Mouse (Mus musculus) limb, embryonic 14.5 days (tissue): ENCODE results near the gene Tspan18. TPM values are rescaled to one million over a fixed set of nuclear protein-coding genes. Genes with fewer than 3 reads are reported as not detected.

Source experiments
- ATAC-seq: fragments of 200-750 bp; cut with Nextera tagmentation; 2 replicates; pipeline ENCODE4 v1.8.0; 2017; ENCODE audit warnings: low read depth, moderate number of reproducible peaks, moderate TSS enrichment; ENCODE audit not compliant: low FRiP score
- DNase-seq: peaks from one replicate; pipeline ENCODE4 v3.0.0-alpha.2; 2015; ENCODE audit warnings: low spot score
- H3K27ac ChIP-seq: fragments of 300-500 bp; sonication (generic); replicated peaks from 2 replicates; pipeline ENCODE4 v1.5.1; 2014; ENCODE audit warnings: low read depth, mild to moderate bottlenecking, low read length, moderate library complexity, mixed read lengths
- H3K27me3 ChIP-seq: fragments of 300-500 bp; sonication (generic); 2 replicates; pipeline ENCODE4 v1.6.1; 2014; ENCODE audit warnings: low read length, mixed read lengths; ENCODE audit not compliant: control insufficient read depth, insufficient read depth
- H3K36me3 ChIP-seq: fragments of 300-500 bp; sonication (generic); 2 replicates; pipeline ENCODE4 v1.6.1; 2014; ENCODE audit warnings: mild to moderate bottlenecking, low read length, moderate library complexity, mixed read lengths; ENCODE audit not compliant: control insufficient read depth, insufficient read depth
- H3K4me1 ChIP-seq: fragments of 300-500 bp; sonication (generic); 2 replicates; pipeline ENCODE4 v1.6.1; 2014; ENCODE audit warnings: antibody characterized with exemption, low read length, mixed read lengths; ENCODE audit not compliant: control insufficient read depth, insufficient read depth
- H3K4me2 ChIP-seq: fragments of 300-500 bp; sonication (generic); replicated peaks from 2 replicates; pipeline ENCODE4 v1.6.1; 2014; ENCODE audit warnings: low read depth, mild to moderate bottlenecking, low read length, moderate library complexity; ENCODE audit not compliant: severe bottlenecking
- H3K4me3 ChIP-seq: fragments of 300-500 bp; sonication (generic); replicated peaks from 2 replicates; pipeline ENCODE4 v1.5.1; 2014; ENCODE audit warnings: low read length
- H3K9ac ChIP-seq: fragments of 300-500 bp; sonication (generic); 2 replicates; pipeline ENCODE4 v1.6.1; 2014; ENCODE audit warnings: mild to moderate bottlenecking, low read depth, low read length, moderate library complexity; ENCODE audit not compliant: severe bottlenecking
- H3K9me3 ChIP-seq: fragments of 300-500 bp; sonication (generic); 2 replicates; pipeline ENCODE4 v1.6.1; 2016; ENCODE audit warnings: low read length; ENCODE audit not compliant: control insufficient read depth
- POLR2A ChIP-seq: fragments of 200-500 bp; IDR thresholded peaks from 2 replicates; pipeline ENCODE4 v1.8.0; 2012; ENCODE audit warnings: inconsistent platforms, mild to moderate bottlenecking, moderate library complexity, borderline replicate concordance; ENCODE audit not compliant: insufficient read depth, insufficient read length; ENCODE audit errors: extremely low read depth
- WGBS: fragments of 180-500 bp; shearing (Covaris S2); extraction: QIAGEN DNeasy Blood & Tissue Kit; methylation state at CpG from one replicate; pipeline ENCODE4 v1.1.7; 2014; 5-methylcytosine and 5-hydroxymethylcytosine counted together
- polyA plus RNA-seq, 2 experiments: library from polyadenylated mRNA; depleted of rRNA in 1 of 2; stranded (reverse) in 1 of 2; unstranded in 1 of 2; fragments of >200 nt; fragmentation: Nextera tagmentation in 1 of 2; extraction: Ambion mirVana in 1 of 2; gene quantifications; 2 replicates each; pipeline versions ENCODE4 v1.2.1 to v1.2.3; 2012 to 2014

Gene Tspan18
- polyA plus RNA-seq, 2 experiments: 24.5 to 34.5 TPM

DNA sequence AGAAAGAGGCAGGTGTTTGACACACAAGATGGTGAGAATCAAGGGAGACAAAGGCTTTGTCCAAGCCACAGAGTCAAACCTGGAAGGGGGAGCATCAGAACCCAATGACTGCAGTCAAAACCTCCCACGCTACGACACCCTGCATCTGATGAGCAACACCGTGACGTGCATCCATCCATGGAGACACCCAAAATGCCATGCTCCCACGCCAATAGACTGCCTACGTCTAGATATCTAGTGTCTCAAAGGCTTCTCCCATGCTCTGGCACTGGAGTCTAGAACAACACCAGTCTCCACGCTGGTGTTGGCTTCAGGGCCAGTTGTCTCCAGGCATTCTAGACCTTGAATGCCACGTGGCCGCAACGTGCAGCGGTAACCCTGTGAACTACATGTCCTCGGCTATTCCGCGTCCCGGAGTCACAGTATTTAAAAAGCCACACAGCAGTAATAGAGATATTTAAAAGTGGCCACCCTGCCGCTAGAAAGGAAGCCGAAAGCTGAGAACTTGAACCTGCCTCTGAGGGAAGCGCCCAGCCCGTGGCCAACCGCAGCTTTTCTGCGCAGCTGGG lies 15.4 kb downstream of the Tspan18 start:
- 48% methylated on average over 21 of the region's 21 CpGs for WGBS
- Histone ChIP-seq H3K4me1 (peaks cover 40% of the 10 kb centered on the region), H3K9ac (no peak overlapping the region), H3K4me2 (no peak overlapping the region; the same call in 1 of the 2 replicates), H3K27me3 (no peaks in the 10 kb centered on the region), H3K4me3 (no peak overlapping the region), H3K36me3 (no peaks in the 10 kb centered on the region; the same call in 1 of the 2 replicates), H3K27ac (no peak overlapping the region), H3K9me3 (peaks cover 4% of the 10 kb centered on the region; the same call in 1 of the 2 replicates)
- no peak for DNase-seq
- no peak for TF ChIP-seq POLR2A
- ATAC-seq: no peak; the same call in 1 of the 2 replicates

DNA sequence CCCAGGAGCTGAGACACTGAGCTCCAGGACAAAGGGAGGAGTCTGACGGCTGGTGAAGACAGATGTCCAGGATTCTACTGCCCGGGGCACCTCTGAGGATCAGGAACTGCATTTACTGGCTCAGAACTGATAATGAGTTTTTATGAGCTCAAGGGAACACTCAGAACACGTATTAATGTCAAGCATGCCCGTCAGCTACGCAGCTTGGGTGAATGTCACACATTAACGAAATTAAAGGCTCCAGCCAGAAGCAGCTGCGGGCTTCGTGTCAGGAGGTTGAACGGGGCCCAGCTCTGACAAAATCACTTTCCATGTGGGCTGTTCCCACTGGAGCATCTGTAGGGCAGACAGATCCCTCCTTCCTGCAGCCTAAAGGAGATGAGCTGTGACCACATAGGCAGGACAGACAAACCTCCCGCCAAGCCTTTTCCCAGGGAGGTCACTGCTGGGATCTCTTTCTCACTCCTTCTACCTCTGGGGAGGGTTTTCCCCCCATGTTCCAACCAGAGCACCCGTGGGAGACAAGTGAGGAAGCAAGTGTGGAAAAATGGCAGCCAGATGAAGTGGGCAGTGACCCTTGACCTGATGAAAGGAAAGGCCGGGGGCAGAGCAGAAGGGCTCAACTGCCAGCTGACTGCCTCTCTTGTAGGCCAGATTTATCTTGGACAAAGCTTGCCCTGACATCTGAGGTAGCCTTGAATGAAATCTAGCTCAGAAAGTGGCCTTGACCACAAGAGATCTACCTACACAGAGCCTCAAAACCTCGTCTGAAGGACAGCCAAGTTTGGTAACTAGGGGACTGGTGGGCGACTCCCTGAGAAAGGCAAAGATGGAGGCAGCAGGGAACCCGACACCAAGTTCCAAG lies 20.3 kb downstream of the Tspan18 start:
- H3K4me1 ChIP-seq: peaks cover 15% of the 10 kb centered on the region
- DNase-seq: no peak
- no peak overlapping the region for H3K4me2 ChIP-seq
- no peaks in the 10 kb centered on the region for H3K27me3 ChIP-seq
- H3K9ac ChIP-seq: no peak overlapping the region
- 0 out of 2 replicates have a peak, but pooled peaks have one; percentile 26 for ATAC-seq
- TF ChIP-seq POLR2A: no peak
- no peak overlapping the region for H3K4me3 ChIP-seq
- H3K27ac ChIP-seq: no peak overlapping the region
- 25% methylated on average over 15 of the region's 15 CpGs for WGBS
- H3K9me3 ChIP-seq: no peaks in the 10 kb centered on the region
- 0 out of 2 replicates have a peak, but pooled peaks cover 2% of the 10 kb centered on the region for H3K36me3 ChIP-seq

DNA sequence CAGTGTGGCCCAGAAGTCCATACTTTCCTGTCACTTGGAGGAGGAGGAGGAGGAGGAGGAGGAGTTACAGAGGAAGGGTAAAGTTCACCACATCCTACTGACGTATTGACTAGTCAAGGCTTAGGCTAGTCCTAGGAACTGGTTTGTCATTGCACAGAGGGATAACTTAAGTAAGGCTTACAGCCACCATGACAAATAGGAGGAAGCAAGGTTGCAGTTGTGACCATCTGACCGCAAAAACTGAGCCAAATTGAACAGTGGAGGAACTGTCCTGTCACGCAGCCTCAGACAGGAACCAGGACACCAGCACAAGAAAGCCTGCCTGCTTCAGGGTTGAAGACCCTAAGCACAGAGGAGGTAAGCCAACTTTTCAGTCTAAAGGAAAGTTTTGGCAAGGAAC lies 21.8 kb downstream of the Tspan18 start:
- Histone ChIP-seq H3K9me3 (no peaks in the 10 kb centered on the region), H3K27me3 (no peaks in the 10 kb centered on the region), H3K36me3 (peaks cover 2% of the 10 kb centered on the region; the same call in 1 of the 2 replicates), H3K4me2 (no peak overlapping the region), H3K9ac (no peak overlapping the region), H3K4me3 (no peak overlapping the region), H3K27ac (no peak overlapping the region), H3K4me1 (peaks cover 8% of the 10 kb centered on the region)
- no peak for TF ChIP-seq POLR2A
- 88% methylated on average over 3 of the region's 3 CpGs for WGBS
- no peak for ATAC-seq
- DNase-seq: no peak

DNA sequence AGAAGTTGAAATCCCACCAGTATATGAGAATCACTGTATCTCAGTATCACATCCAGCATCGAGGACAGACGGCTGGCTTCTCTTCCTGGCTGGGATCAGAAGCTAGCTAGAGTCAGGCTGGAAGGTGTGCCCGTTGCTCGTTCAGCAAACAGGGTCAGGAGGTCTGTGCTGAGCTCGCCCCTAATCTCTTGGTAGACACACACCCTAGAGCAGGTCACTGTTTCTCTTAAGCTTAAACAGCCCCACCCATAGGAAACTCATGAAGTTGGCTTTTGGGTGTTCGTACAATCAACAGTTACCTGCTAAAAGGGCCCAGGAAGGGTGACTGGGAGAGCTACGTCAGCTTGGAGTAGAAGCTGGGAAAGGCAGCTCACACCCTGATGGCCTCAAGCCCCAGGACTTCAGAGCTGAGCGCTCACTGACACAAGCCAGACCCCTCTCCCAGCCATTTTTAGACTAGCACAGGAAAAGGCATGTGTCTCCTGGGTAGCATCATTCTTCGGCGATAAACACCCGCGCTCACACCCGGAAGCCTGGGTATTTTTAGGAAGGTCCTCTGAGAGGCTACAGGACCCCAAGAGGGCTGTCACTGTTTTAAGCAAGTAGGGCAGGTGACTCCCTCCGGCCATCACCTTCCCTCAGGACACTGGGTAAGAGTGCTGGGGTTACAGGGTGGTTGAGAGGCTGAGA lies 24.4 kb downstream of the Tspan18 start:
- WGBS: 76% methylated on average over 14 of the region's 14 CpGs
- H3K27me3 ChIP-seq: no peaks in the 10 kb centered on the region
- ATAC-seq (no peak), DNase-seq (no peak)
- peaks cover 8% of the 10 kb centered on the region for H3K4me1 ChIP-seq
- peaks cover 2% of the 10 kb centered on the region; the same call in 1 of the 2 replicates for H3K36me3 ChIP-seq
- no peak overlapping the region for H3K9ac ChIP-seq
- no peak overlapping the region for H3K27ac ChIP-seq
- no peak overlapping the region for H3K4me2 ChIP-seq
- no peaks in the 10 kb centered on the region for H3K9me3 ChIP-seq
- no peak for TF ChIP-seq POLR2A
- no peak overlapping the region for H3K4me3 ChIP-seq

DNA sequence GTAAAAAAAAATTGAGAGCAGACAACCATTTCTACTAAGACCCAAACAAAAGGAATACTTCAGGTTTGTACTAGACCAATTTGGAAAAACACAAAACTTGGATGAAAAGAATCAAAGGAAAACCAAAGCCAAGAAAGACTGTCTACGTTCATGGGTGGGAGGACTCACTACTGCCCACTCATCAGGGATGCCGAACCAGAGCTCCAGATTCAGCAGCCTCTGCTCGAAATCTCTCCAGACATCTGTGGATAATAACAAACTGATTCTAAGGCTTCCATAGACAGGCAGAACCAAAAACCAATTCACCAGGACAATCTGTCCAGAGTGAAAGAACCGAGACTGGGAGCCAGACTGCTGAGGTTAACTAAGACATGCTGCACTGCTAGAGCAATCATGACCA lies 27.4 kb downstream of the Tspan18 start:
- Histone ChIP-seq H3K27ac (no peak overlapping the region), H3K4me3 (no peak overlapping the region), H3K4me2 (no peak overlapping the region), H3K36me3 (no peaks in the 10 kb centered on the region; the same call in 1 of the 2 replicates), H3K9ac (no peak overlapping the region), H3K4me1 (peaks cover 8% of the 10 kb centered on the region; the same call in 1 of the 2 replicates), H3K27me3 (no peaks in the 10 kb centered on the region), H3K9me3 (no peaks in the 10 kb centered on the region)
- DNase-seq (no peak), ATAC-seq (no peak)
- whole genome bisulfite sequencing: 87% methylated on average over 4 of the region's 4 CpGs
- TF ChIP-seq POLR2A: no peak
